Mouse (Mus musculus): ENCODE data around the gene Ccdc136. TPM values are rescaled to one million over a fixed set of nuclear protein-coding genes. Genes with fewer than 3 reads are reported as not detected.

Ccdc136 gene
- polyA plus RNA-seq, 1 experiment: 8.1 TPM

GRCm38 (mm10) chr6:29444773-29445172 lies 48.7 kb downstream of the Ccdc136 start:
- TF ChIP-seq CTCF (IDR thresholded peaks at IDR 0.05; ENCODE audit: control insufficient read depth, insufficient read depth, insufficient read length): peak; percentile 32
- TF ChIP-seq MYOG (IDR thresholded peaks at IDR 0.05; ENCODE audit: control insufficient read depth, extremely low read depth, insufficient read length): no peak

GRCm38 (mm10) chr6:29445354-29445753 lies 49.2 kb downstream of the Ccdc136 start:
- peaks cover 82% of the 10 kb centered on the region for H3K36me3 ChIP-seq (ENCODE audit: control insufficient read depth, insufficient read depth)
- no peaks in the 10 kb centered on the region for H3K27me3 ChIP-seq (ENCODE audit: control insufficient read depth, insufficient read depth, insufficient read length)
- no peak overlapping the region for H3ac ChIP-seq (ENCODE audit: control insufficient read depth, insufficient read length, low read depth)
- H3K79me3 ChIP-seq (ENCODE audit: low read depth): no peaks in the 10 kb centered on the region
- no peaks in the 10 kb centered on the region for H3K79me2 ChIP-seq (ENCODE audit: control insufficient read depth, insufficient read depth)
- TF ChIP-seq USF1 (IDR thresholded peaks at IDR 0.05; ENCODE audit: low read depth) (no peak), FOSL1 (IDR thresholded peaks at IDR 0.05; ENCODE audit: insufficient read depth, low read length, poor library complexity, severe bottlenecking) (no peak), CEBPB (IDR thresholded peaks at IDR 0.05; ENCODE audit: low read depth) (no peak), MAX (IDR thresholded peaks at IDR 0.05) (no peak), MYOG (IDR thresholded peaks at IDR 0.05; ENCODE audit: control insufficient read depth, extremely low read depth, insufficient read length) (no peak), MYOD1 (IDR thresholded peaks at IDR 0.05; ENCODE audit: control insufficient read depth, insufficient read length, low read depth) (no peak), CTCF (IDR thresholded peaks at IDR 0.05; ENCODE audit: control insufficient read depth, insufficient read depth, insufficient read length) (no peak)
- no peak overlapping the region for H3K4me3 ChIP-seq (ENCODE audit: insufficient read depth, poor library complexity, severe bottlenecking)

More at GRCm38 (mm10) chr6:29444773-29445172, 48.7 kb downstream of the Ccdc136 start:
- Histone ChIP-seq H3K4me3 (ENCODE audit: insufficient read depth, poor library complexity, severe bottlenecking) (no peak overlapping the region), H3K27me3 (ENCODE audit: control insufficient read depth, insufficient read depth, insufficient read length) (no peaks in the 10 kb centered on the region), H3K36me3 (ENCODE audit: control insufficient read depth, insufficient read depth) (peaks cover 82% of the 10 kb centered on the region), H3K79me3 (ENCODE audit: low read depth) (no peaks in the 10 kb centered on the region), H3K79me2 (ENCODE audit: control insufficient read depth, insufficient read depth) (no peaks in the 10 kb centered on the region), H3ac (ENCODE audit: control insufficient read depth, insufficient read length, low read depth) (no peak overlapping the region)

- TF ChIP-seq MAX (IDR thresholded peaks at IDR 0.05) (no peak), CTCF (IDR thresholded peaks at IDR 0.05; ENCODE audit: control insufficient read depth, insufficient read depth, insufficient read length) (no peak)
- H3K36me3 ChIP-seq (ENCODE audit: control insufficient read depth, insufficient read depth): peaks cover 94% of the 10 kb centered on the region
These were observed 53.7 kb downstream of the Ccdc136 start for GRCm38 (mm10) chr6:29449858-29450257.

GRCm38 (mm10) chr6:29450667-29451066 lies 54.6 kb downstream of the Ccdc136 start:
- Histone ChIP-seq H3ac (ENCODE audit: control insufficient read depth, insufficient read length, low read depth) (no peak overlapping the region), H3K79me2 (ENCODE audit: control insufficient read depth, insufficient read depth) (no peaks in the 10 kb centered on the region), H3K36me3 (ENCODE audit: control insufficient read depth, insufficient read depth) (peaks cover 93% of the 10 kb centered on the region), H3K79me3 (ENCODE audit: low read depth) (no peaks in the 10 kb centered on the region), H3K4me3 (ENCODE audit: insufficient read depth, poor library complexity, severe bottlenecking) (no peak overlapping the region), H3K27me3 (ENCODE audit: control insufficient read depth, insufficient read depth, insufficient read length) (no peaks in the 10 kb centered on the region)
- TF ChIP-seq CEBPB (IDR thresholded peaks at IDR 0.05; ENCODE audit: low read depth): no peak
- TF ChIP-seq MAX (IDR thresholded peaks at IDR 0.05): no peak

More at GRCm38 (mm10) chr6:29449858-29450257, 53.7 kb downstream of the Ccdc136 start:
- no peak overlapping the region for H3ac ChIP-seq (ENCODE audit: control insufficient read depth, insufficient read length, low read depth)
- H3K79me2 ChIP-seq (ENCODE audit: control insufficient read depth, insufficient read depth): no peaks in the 10 kb centered on the region
- no peak overlapping the region for H3K4me3 ChIP-seq (ENCODE audit: insufficient read depth, poor library complexity, severe bottlenecking)
- H3K79me3 ChIP-seq (ENCODE audit: low read depth): no peaks in the 10 kb centered on the region
- H3K27me3 ChIP-seq (ENCODE audit: control insufficient read depth, insufficient read depth, insufficient read length): no peaks in the 10 kb centered on the region

GRCm38 (mm10) chr6:29461502-29461901 lies 65.4 kb downstream of the Ccdc136 start:
- no peak overlapping the region for H3ac ChIP-seq (ENCODE audit: control insufficient read depth, insufficient read length, low read depth)
- TF ChIP-seq MYOD1 (IDR thresholded peaks at IDR 0.05; ENCODE audit: control insufficient read depth, insufficient read length, low read depth): no peak
- no peak for TF ChIP-seq MAX (IDR thresholded peaks at IDR 0.05)
- no peak for TF ChIP-seq USF1 (IDR thresholded peaks at IDR 0.05; ENCODE audit: low read depth)
- no peak for TF ChIP-seq CTCF (IDR thresholded peaks at IDR 0.05; ENCODE audit: control insufficient read depth, insufficient read depth, insufficient read length)
- TF ChIP-seq FOSL1 (IDR thresholded peaks at IDR 0.05; ENCODE audit: insufficient read depth, low read length, poor library complexity, severe bottlenecking): no peak
- TF ChIP-seq CEBPB (IDR thresholded peaks at IDR 0.05; ENCODE audit: low read depth): no peak
- no peak for TF ChIP-seq MYOG (IDR thresholded peaks at IDR 0.05; ENCODE audit: control insufficient read depth, extremely low read depth, insufficient read length)
- no peaks in the 10 kb centered on the region for H3K79me3 ChIP-seq (ENCODE audit: low read depth)
- no peak overlapping the region for H3K4me3 ChIP-seq (ENCODE audit: insufficient read depth, poor library complexity, severe bottlenecking)
- peaks cover 46% of the 10 kb centered on the region for H3K36me3 ChIP-seq (ENCODE audit: control insufficient read depth, insufficient read depth)
- H3K79me2 ChIP-seq (ENCODE audit: control insufficient read depth, insufficient read depth): no peaks in the 10 kb centered on the region
- no peaks in the 10 kb centered on the region for H3K27me3 ChIP-seq (ENCODE audit: control insufficient read depth, insufficient read depth, insufficient read length)

GRCm38 (mm10) chr6:29463388-29463787 lies 67.3 kb downstream of the Ccdc136 start:
- H3K79me2 ChIP-seq (ENCODE audit: control insufficient read depth, insufficient read depth): peaks cover 8% of the 10 kb centered on the region
- H3K4me3 ChIP-seq (ENCODE audit: insufficient read depth, poor library complexity, severe bottlenecking): no peak overlapping the region
- peaks cover 2% of the 10 kb centered on the region for H3K79me3 ChIP-seq (ENCODE audit: low read depth)
- H3K27me3 ChIP-seq (ENCODE audit: control insufficient read depth, insufficient read depth, insufficient read length): no peaks in the 10 kb centered on the region
- H3K36me3 ChIP-seq (ENCODE audit: control insufficient read depth, insufficient read depth): peaks cover 28% of the 10 kb centered on the region
- H3ac ChIP-seq (ENCODE audit: control insufficient read depth, insufficient read length, low read depth): no peak overlapping the region
- TF ChIP-seq CEBPB (IDR thresholded peaks at IDR 0.05; ENCODE audit: low read depth): no peak
- no peak for TF ChIP-seq CTCF (IDR thresholded peaks at IDR 0.05; ENCODE audit: control insufficient read depth, insufficient read depth, insufficient read length)

Data from C2C12 (cell line).